Mouse (Mus musculus): ENCODE results near the gene Dicer1.
"Not testable (repeated sequence)": the region's sequence is repeated elsewhere in the genome, so short reads cannot be mapped to it uniquely, and the experiment has no call there.

Gene Dicer1

DNA sequence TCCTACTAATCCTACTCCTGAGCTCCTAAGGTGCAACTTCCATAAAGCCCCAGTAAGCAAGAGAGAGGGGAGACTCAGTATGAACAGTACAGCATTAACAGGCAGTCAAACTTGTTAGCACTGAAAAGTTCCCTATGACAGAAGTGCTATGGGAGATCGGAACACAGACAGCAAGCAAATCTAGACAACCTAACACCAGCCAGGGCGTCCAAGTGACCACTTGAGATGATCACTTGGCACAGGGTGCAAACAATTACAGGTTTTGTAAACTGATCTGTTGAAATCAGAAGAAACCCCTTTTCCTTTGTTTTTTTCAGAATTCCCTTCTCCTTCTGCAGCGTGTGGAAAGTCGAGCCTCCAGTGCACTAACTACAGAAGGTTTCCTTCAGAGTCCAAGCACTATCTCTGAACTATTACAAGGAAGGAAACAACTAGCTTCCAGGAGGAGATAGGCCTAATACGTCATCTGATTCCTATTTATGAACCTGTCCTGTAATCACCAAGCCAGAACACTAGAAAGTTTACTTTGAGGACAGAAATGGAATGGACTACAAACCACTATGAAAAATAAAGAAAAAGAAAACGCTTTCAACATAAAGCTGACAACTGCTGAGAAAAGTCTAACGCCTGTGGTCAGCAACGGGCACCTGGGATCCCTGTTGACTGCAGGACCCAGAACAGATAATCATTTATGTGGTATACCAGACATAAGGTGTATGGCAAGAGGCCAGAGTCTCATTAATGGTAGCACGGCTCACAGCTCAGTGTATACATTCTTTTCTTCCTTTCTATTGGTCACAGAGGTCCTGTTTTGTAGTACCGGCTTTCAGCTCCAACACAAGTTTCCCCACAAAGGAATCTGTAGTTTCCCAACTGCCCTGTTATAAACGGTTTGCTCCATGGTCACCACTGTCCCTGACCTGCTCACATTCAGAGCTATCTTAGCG lies 10.6 kb downstream of the Dicer1 start:
- no peak for DNase-seq (ENCODE audit: low read depth, low spot score)

- DNase-seq (ENCODE audit: low read depth, low spot score): no peak
Measured at GRCm38 (mm10) chr12:104738931-104739330, 12.8 kb downstream of the Dicer1 start.

DNA sequence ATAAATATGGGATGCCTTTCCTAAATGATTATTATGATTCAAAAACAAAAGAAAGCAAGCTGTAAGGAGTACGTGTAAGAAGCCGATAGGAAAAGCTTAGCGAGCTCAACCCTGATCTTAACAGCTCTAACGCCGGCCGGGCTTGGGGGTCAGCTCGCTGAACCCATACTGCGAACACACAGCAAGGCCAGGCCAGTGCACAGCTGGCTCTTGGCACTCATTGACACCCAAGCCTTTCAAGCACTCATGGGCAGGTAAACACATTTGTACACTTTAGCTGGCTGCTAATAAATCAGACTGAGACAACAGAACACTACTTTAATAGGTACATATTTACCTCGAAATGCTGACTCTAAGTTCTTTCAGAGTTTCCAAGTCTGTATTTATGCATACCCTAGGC lies 13.3 kb downstream of the Dicer1 start:
- DNase-seq (ENCODE audit: low read depth, low spot score): no peak

GRCm38 (mm10) chr12:104737666-104738065 lies 14.1 kb downstream of the Dicer1 start:
- no peak for DNase-seq (ENCODE audit: low read depth, low spot score)

DNA sequence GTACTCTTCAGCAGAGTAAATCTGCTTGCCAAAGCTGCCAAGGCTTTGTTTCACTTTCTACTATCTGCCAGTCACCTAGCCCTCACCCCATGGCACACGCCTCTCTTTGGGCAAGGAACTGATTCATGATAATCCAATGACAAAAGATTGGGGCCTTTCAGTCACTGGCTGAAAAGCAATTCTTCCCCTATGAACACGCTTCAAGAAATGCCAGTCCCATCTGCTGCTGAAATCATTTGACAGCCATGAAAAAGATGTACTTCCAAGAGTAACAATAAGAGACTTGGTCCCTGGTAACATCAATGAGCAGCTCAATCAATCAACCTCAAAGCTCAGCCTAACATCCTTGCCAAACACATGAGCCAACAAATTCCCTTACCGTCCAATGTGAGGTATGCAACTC lies 15.8 kb downstream of the Dicer1 start:
- DNase-seq (ENCODE audit: low read depth, low spot score): no peak

- no peak for DNase-seq (ENCODE audit: low read depth, low spot score)
Measured at GRCm38 (mm10) chr12:104733165-104733564, 18.6 kb downstream of the Dicer1 start.

GRCm38 (mm10) chr12:104731782-104732181 lies 20.0 kb downstream of the Dicer1 start:
- no peak for DNase-seq (ENCODE audit: low read depth, low spot score)

DNA sequence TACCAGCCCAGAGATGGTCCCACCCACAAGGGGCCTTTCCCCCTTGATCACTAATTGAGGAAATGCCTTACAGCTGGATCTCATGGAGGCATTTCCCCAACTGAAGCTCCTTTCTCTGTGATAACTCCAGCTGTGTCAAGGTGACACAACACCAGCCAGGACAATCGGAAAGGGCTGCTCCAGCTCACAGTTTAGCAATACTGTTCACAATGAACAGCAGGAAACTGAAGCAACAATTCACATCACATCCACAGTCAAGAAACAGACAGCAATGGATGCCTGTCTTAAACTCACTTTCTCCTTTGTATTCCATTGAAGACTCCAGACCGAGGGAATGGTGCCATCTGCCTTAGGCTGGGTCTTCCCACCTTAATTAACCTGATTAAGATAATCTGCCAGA lies 25.3 kb downstream of the Dicer1 start:
- not testable (repeated sequence) for DNase-seq (ENCODE audit: low read depth, low spot score)

GRCm38 (mm10) chr12:104722056-104722455 lies 29.7 kb downstream of the Dicer1 start:
- DNase-seq (ENCODE audit: low read depth, low spot score): no peak

GRCm38 (mm10) chr12:104721011-104721410 lies 30.7 kb downstream of the Dicer1 start:
- no peak for DNase-seq (ENCODE audit: low read depth, low spot score)

- no peak for DNase-seq (ENCODE audit: low read depth, low spot score)
Measured at GRCm38 (mm10) chr12:104718956-104719355, 32.8 kb downstream of the Dicer1 start.

DNA sequence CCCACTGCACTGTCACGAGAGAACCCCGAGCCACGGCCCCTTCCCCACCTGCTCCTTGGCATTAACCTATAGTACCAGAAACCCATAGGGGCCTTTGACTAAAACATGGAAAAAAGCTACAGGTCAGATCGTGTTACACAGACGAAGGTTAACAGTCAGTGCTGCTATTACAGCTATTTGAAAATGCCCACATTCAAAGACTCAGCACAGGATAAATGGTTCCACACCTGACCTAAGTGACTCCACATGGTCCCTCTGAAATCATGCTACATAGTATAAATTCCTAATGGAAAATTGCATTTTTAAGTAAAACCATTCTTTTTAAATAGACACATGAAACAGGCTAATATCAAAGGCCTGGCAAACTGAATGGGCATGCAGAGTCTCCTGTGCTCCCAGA lies 35.3 kb downstream of the Dicer1 start:
- no peak for DNase-seq (ENCODE audit: low read depth, low spot score)

- no peak for DNase-seq (ENCODE audit: low read depth, low spot score)
Measured at GRCm38 (mm10) chr12:104715453-104715852, 36.3 kb downstream of the Dicer1 start.

GRCm38 (mm10) chr12:104700266-104700665 lies 51.5 kb downstream of the Dicer1 start:
- DNase-seq (ENCODE audit: low read depth, low spot score): no peak

- no peak for DNase-seq (ENCODE audit: low read depth, low spot score)
Measured at GRCm38 (mm10) chr12:104699753-104700152, 52.0 kb downstream of the Dicer1 start.

- no peak for DNase-seq (ENCODE audit: low read depth, low spot score)
Measured at GRCm38 (mm10) chr12:104695514-104695913, 56.2 kb downstream of the Dicer1 start.

DNA sequence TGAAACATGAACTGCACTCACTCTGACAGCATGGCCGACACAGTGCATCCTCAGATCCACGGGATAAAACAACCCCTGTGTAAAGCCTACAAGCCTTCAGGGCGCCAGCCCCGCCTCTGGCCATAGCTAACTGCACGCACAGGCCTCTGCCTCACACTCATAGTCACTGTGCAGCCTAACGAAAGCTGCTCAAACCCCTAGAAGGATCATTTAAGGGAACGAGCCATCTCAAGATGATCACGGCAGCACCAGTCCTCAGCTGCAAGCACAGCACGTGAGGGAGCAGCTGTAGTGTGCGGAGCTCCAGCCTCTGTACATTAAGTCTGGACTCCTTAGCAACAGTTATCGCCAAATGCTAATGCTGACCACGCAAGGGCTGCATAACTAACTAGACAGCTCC lies 58.9 kb downstream of the Dicer1 start:
- no peak for DNase-seq (ENCODE audit: low read depth, low spot score)

DNA sequence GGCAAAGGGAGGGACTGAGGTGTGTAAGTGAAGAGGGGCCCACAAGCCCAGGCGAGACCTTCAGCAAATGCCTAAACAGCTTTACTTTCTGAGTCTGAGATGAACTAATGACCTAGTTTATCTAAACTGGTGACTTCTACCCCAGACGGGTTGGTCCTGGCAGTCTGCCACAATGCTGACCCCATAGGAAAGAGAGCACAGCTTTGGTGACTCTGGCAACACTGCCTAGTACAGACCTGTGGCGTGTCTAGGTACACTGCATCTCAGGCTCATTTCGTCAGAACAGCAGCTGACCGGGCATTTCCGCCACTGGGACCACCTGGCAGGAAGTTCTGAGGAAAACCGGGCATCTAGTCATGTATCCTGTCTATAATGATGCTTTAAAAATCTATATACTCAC lies 61.3 kb downstream of the Dicer1 start:
- DNase-seq (ENCODE audit: low read depth, low spot score): no peak

DNA sequence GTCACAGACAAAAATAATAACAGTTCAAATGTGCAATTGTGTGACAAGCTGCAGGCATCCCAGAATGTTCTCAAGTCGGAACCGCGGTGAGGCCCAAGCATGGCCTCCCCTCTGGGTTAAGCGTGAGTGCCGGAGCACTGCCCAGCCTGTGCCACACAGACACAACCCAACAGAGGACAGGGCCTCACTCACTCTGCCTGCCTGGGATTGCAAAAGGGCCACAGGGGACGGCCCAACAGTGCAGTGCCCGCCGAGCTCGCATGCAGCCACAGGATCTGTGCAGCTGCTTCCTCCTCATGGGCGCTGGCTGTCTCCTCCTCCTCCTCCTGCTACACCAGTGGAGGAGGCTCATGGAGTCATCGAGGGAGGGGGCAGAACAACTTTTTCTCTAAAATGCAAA lies 62.9 kb downstream of the Dicer1 start:
- no peak for DNase-seq (ENCODE audit: low read depth, low spot score)

GRCm38 (mm10) chr12:104684411-104684931 lies 67.3 kb downstream of the Dicer1 start:
- no peak for DNase-seq (ENCODE audit: low read depth, low spot score)

DNA sequence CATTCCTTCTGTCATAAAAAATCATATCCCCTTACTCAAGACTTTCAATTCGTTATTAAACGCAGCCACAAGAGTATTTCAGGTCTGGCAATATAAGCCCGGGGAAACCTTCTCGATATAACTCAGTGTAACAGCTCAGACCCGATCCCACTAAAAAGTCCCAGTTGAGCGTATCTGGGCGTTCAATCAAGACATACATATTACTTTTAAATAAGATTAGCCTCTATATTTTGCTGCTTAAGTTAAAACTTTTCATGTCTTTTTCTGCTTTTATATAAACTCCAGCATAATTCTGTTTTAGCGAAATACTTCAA lies 72.0 kb downstream of the Dicer1 start:
- DNase-seq (ENCODE audit: low read depth, low spot score): no peak

DNA sequence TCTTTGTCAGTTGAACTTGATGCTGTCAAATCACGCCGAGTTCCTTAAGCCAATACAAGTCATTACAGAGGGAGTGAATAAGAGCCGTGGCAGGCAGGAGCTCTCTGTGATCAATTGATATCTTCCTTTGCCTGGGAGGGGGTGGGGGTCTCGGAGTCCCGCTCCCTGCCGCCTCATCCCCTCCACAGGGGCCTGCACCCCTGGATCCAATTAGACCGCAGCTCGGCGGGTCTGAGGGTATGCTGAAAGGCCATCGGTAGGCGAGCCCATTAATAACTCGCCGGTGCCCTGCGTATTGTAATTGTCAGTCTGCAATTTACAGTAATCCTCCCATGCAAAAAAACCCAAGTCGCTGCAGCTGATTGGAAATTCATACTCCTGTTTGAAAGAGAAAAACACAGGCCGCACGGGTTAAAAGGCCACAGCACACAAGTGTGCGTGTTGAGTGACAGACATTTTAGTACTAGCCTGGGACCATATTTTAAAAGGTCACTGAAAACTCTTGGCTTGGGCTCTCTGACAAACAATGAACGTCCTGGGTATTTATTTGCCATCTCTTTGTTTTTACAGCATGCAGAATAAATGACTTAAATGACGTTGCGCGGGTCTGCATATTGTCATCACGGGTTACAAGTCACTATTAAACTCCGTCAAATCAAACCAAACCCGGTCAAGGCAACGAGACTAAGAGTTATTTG lies 72.5 kb downstream of the Dicer1 start:
- no peak for DNase-seq (ENCODE audit: low read depth, low spot score)

- no peak for DNase-seq (ENCODE audit: low read depth, low spot score)
Measured at GRCm38 (mm10) chr12:104678462-104678861, 73.3 kb downstream of the Dicer1 start.

Measured in brain, embryonic 18.5 days (tissue).